Mouse (Mus musculus): ENCODE data around the gene Tfap2c. TPM values are rescaled to one million over a fixed set of nuclear protein-coding genes. Genes with fewer than 3 reads are reported as not detected.
A peak's percentile ranks its signal among the peaks of the same experiment; 100 is the strongest.

Gene Tfap2c
- polyA plus RNA-seq, 1 experiment from 2014 or later: 22.3 TPM

DNA sequence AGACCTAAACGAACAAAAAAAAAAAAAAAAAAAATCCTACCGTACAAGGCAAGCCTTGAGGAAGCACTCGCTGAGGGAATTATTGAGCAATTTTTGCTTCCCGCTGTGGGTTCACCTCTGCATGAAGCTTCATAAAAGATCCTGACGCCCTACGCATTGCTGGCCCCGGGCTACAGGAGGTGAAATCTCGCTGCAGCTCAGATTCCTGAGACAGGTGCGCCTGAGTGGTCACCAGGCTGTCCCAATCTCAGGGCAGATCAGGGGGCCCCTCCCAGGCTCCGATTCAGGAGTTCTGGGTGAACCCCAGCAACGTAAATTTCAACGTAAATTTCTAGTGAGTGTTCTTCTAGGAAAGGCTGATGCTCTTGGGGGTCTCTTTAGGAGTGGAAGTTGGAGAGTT lies 26.9 kb upstream of the Tfap2c start:
- Histone ChIP-seq H3K9ac (replicated peaks; ENCODE audit: low read depth, low read length) (no peak overlapping the region), H3K9me3 (ENCODE audit: control insufficient read depth, low read length) (no peaks in the 10 kb centered on the region), H3K27ac (ENCODE audit: low read length) (no peak overlapping the region), H3K27me3 (replicated peaks; ENCODE audit: control insufficient read depth, insufficient read depth, low read length) (no peaks in the 10 kb centered on the region), H3K4me1 (replicated peaks; ENCODE audit: control insufficient read depth, insufficient read depth, low read length) (no peaks in the 10 kb centered on the region), H3K4me2 (ENCODE audit: low read length) (no peak overlapping the region), H3K36me3 (ENCODE audit: control insufficient read depth, insufficient read depth) (no peaks in the 10 kb centered on the region), H3K4me3 (replicated peaks; ENCODE audit: low read length) (no peak overlapping the region)
- WGBS: 94% methylated on average over 11 of the region's 12 CpGs
- ATAC-seq: no peak

DNA sequence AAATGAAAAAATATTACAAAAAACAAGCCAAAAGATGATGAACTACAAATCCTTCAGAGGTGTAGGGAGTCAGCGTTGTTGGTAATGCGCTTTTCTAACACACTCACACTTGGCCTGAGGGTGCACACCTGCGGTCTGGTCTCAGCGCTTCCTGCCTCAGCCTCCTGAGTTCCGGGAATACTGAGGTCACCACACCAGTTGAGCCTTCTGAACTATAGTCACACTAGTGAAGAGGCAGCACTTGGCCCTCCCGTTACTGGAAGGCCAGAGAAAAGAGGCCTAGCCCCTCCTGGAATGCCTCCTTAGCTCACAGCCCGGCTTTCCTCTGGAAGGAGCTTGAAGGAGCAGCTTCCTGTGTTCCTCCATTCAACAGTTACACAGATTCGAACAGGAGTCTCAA lies 22.2 kb upstream of the Tfap2c start:
- 84% methylated on average over 8 of the region's 8 CpGs for WGBS
- Histone ChIP-seq H3K4me3 (replicated peaks; ENCODE audit: low read length) (no peak overlapping the region), H3K27me3 (replicated peaks; ENCODE audit: control insufficient read depth, insufficient read depth, low read length) (no peaks in the 10 kb centered on the region), H3K9me3 (ENCODE audit: control insufficient read depth, low read length) (no peaks in the 10 kb centered on the region), H3K4me1 (replicated peaks; ENCODE audit: control insufficient read depth, insufficient read depth, low read length) (no peaks in the 10 kb centered on the region), H3K4me2 (ENCODE audit: low read length) (no peak overlapping the region), H3K9ac (replicated peaks; ENCODE audit: low read depth, low read length) (no peak overlapping the region), H3K36me3 (ENCODE audit: control insufficient read depth, insufficient read depth) (no peaks in the 10 kb centered on the region), H3K27ac (ENCODE audit: low read length) (no peak overlapping the region)
- no peak for ATAC-seq

DNA sequence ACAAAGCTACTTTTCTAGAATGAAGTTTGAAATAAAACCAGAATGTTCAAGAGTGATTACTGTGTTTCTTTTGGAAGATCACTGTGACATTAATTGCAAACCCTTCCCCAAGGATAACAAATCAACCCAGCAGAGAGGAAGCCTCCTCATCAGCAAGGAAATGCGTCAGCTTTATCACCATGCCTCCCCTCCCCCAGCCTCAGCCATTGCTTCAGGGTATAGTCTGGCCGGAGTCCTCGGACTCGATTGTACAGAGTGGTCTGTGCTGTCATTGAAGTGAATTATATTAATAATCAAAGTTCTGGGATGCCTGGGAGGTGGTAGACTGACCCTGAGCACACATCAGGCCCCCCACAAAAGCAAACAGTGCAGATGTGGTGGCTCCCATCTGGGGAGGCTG lies 5.4 kb upstream of the Tfap2c start:
- peaks cover 16% of the 10 kb centered on the region for H3K4me1 ChIP-seq (replicated peaks; ENCODE audit: control insufficient read depth, insufficient read depth, low read length)
- H3K4me3 ChIP-seq (replicated peaks; ENCODE audit: low read length): no peak overlapping the region
- ATAC-seq: no peak
- no peak overlapping the region for H3K9ac ChIP-seq (replicated peaks; ENCODE audit: low read depth, low read length)
- no peak overlapping the region for H3K4me2 ChIP-seq (ENCODE audit: low read length)
- peaks cover 44% of the 10 kb centered on the region for H3K27me3 ChIP-seq (replicated peaks; ENCODE audit: control insufficient read depth, insufficient read depth, low read length)
- WGBS: 51% methylated on average over 4 of the region's 4 CpGs
- no peaks in the 10 kb centered on the region for H3K36me3 ChIP-seq (ENCODE audit: control insufficient read depth, insufficient read depth)
- no peak overlapping the region for H3K27ac ChIP-seq (ENCODE audit: low read length)
- no peaks in the 10 kb centered on the region for H3K9me3 ChIP-seq (ENCODE audit: control insufficient read depth, low read length)

DNA sequence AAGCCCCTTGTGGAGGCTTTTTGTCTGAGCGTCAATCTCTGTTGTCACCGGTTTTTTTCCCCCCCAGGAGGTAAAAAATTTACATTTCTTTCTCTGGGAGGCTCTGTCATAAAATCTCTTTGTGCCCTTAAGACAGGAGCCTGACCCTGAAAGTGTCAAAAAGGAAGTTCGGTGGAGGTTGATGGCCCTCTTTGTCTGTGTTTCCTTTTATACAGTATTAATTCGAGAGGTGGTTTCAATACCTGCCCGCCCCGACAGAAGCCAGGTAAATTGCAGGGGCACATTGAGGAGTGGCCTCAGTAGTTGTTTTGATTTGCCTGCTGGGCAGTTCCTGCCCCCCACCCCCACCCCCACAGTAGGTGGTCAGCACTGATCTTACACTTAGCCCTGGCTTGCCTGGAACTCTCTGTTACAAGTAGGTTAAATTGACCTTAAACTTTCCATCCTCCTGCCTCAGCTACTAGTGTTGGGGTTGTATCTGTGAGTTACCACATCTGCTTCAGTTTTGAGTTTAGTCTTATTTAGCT lies 4.7 kb upstream of the Tfap2c start:
- H3K4me1 ChIP-seq (replicated peaks; ENCODE audit: control insufficient read depth, insufficient read depth, low read length): peaks cover 22% of the 10 kb centered on the region
- H3K36me3 ChIP-seq (ENCODE audit: control insufficient read depth, insufficient read depth): no peaks in the 10 kb centered on the region
- H3K4me3 ChIP-seq (replicated peaks; ENCODE audit: low read length): no peak overlapping the region
- WGBS: 11% methylated on average over 6 of the region's 6 CpGs
- no peak overlapping the region for H3K27ac ChIP-seq (ENCODE audit: low read length)
- no peak for ATAC-seq
- H3K9ac ChIP-seq (replicated peaks; ENCODE audit: low read depth, low read length): no peak overlapping the region
- H3K9me3 ChIP-seq (ENCODE audit: control insufficient read depth, low read length): no peaks in the 10 kb centered on the region
- peaks cover 46% of the 10 kb centered on the region for H3K27me3 ChIP-seq (replicated peaks; ENCODE audit: control insufficient read depth, insufficient read depth, low read length)
- no peak overlapping the region for H3K4me2 ChIP-seq (ENCODE audit: low read length)

DNA sequence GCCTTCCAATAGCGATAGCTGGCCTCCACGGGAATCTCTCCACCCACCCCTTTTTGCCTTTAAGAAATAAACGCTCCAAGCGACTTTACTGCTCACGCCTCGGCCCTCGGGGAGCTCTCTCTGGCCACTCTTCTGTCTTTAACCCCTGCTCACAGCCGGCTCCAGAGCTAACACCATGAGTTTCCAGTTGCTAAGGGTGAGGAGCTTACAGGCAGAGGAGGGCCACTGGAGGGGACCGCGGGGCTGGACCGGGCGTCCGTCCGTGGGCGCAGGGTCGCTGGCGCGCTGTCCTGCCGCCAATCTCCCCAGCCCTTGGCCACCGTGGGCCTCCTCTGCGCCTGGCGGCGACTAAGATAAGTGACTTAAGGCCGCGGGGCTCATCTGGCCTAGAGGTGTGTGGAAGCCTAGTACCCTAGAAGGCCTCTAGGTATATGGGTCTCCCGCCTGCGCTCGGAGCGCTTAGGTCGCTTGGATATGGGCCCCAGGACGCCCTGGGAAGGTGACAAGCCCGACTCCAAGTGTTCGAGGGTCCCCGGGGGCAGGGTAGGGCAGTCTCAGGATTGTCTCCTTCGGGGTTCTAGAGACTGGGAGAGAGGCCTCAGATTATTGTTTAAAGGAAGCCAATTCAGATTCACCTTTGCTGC lies 3.7 kb upstream of the Tfap2c start:
- Histone ChIP-seq H3K9me3 (ENCODE audit: control insufficient read depth, low read length) (no peaks in the 10 kb centered on the region), H3K27ac (ENCODE audit: low read length) (no peak overlapping the region), H3K27me3 (replicated peaks; ENCODE audit: control insufficient read depth, insufficient read depth, low read length) (peaks cover 46% of the 10 kb centered on the region), H3K4me3 (replicated peaks; ENCODE audit: low read length) (no peak overlapping the region), H3K4me1 (replicated peaks; ENCODE audit: control insufficient read depth, insufficient read depth, low read length) (peaks cover 33% of the 10 kb centered on the region), H3K4me2 (ENCODE audit: low read length) (no peak overlapping the region), H3K9ac (replicated peaks; ENCODE audit: low read depth, low read length) (no peak overlapping the region), H3K36me3 (ENCODE audit: control insufficient read depth, insufficient read depth) (no peaks in the 10 kb centered on the region)
- WGBS: 12% methylated on average over 35 of the region's 35 CpGs
- no peak for ATAC-seq

DNA sequence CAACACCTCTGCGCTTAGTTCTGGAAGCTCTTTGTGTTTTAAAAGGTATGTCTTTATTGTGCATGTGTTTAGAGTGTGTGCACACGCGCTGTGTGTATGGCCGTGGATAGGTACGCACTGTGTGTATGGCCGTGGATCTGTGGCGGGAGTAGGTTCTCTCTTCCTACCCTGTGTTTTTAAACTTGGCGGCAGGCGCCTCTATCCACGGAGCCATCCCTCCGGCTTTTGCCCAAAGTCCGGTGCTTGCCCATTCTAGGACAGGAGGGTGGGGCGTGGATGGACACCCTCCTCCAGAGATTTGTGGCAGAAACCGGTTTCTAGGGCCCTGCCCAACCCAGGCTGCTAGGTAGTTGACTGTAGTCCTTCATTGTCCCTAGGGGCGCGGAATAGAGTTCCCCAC lies 2.8 kb upstream of the Tfap2c start:
- WGBS: 20% methylated on average over 16 of the region's 16 CpGs
- no peak overlapping the region for H3K4me3 ChIP-seq (replicated peaks; ENCODE audit: low read length)
- peaks cover 41% of the 10 kb centered on the region for H3K4me1 ChIP-seq (replicated peaks; ENCODE audit: control insufficient read depth, insufficient read depth, low read length)
- H3K27me3 ChIP-seq (replicated peaks; ENCODE audit: control insufficient read depth, insufficient read depth, low read length): peaks cover 46% of the 10 kb centered on the region
- no peak for ATAC-seq
- no peak overlapping the region for H3K9ac ChIP-seq (replicated peaks; ENCODE audit: low read depth, low read length)
- H3K9me3 ChIP-seq (ENCODE audit: control insufficient read depth, low read length): no peaks in the 10 kb centered on the region
- no peak overlapping the region for H3K4me2 ChIP-seq (ENCODE audit: low read length)
- H3K36me3 ChIP-seq (ENCODE audit: control insufficient read depth, insufficient read depth): no peaks in the 10 kb centered on the region
- no peak overlapping the region for H3K27ac ChIP-seq (ENCODE audit: low read length)

DNA sequence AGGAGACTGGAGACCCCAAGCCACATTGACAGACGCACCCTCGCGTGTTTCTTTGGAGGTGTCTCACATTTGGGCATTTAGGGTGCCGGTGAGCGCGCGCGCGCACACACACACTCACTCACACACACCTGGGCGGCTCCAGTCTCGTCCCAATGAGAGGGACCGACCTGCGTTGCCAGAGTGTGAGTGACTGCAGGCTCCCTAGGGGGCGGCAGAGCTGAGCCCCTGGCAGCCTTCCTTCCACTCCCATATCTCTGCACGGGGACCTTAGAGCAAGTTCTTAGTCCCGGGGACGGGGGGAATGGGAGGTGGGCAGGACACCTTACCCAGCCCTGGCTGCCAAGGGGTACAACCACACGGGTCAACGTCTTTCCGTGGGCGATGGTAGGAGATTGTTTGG lies 2.3 kb upstream of the Tfap2c start:
- Histone ChIP-seq H3K27ac (ENCODE audit: low read length) (no peak overlapping the region), H3K9me3 (ENCODE audit: control insufficient read depth, low read length) (no peaks in the 10 kb centered on the region), H3K4me1 (replicated peaks; ENCODE audit: control insufficient read depth, insufficient read depth, low read length) (peaks cover 44% of the 10 kb centered on the region), H3K4me2 (ENCODE audit: low read length) (peak overlapping the region; percentile 38), H3K9ac (replicated peaks; ENCODE audit: low read depth, low read length) (no peak overlapping the region), H3K27me3 (replicated peaks; ENCODE audit: control insufficient read depth, insufficient read depth, low read length) (peaks cover 46% of the 10 kb centered on the region), H3K36me3 (ENCODE audit: control insufficient read depth, insufficient read depth) (no peaks in the 10 kb centered on the region), H3K4me3 (replicated peaks; ENCODE audit: low read length) (peak overlapping the region; percentile 11)
- ATAC-seq: peak; percentile 34
- WGBS: under 1% methylated on average over 21 of the region's 21 CpGs

DNA sequence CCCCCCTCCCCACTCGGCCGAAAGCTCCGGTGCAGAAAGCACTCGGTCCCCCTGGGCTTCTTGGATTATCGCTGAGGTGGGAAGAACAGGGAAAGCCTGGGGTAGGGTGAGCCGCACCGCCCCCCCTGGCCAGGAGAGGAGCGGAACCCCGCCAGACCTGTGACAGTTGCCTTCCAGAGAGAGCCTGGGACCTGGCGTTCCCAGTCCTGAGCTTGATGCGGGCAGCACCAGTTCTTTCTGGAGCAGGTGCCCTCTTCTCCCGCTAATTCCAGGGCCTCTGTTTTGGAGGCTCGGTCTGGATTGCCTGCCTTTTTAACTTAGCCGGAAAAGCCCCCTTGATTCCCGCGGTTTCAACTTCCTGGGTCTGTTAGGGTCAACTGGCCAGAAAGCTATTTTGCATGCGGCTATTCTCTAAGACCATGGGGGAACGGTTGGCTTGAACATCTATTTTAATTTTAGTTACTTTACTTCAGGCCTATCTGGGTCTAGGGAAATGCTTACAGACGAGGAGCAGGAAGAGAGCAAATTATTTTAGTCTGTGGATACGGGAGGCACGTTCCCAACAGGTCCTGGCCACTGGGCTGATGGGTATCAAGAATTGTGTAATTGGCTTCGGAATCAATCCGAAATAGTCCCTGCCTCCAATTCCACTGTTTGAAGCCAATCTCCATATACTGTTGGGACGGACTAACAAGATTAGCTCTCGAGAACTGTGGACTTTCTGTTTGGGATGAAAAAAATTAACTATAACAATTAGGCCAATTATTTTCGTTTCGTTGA lies 1.4 kb upstream of the Tfap2c start:
- Histone ChIP-seq H3K4me2 (ENCODE audit: low read length) (peak overlapping the region; percentile 38), H3K27me3 (replicated peaks; ENCODE audit: control insufficient read depth, insufficient read depth, low read length) (peaks cover 46% of the 10 kb centered on the region)

DNA sequence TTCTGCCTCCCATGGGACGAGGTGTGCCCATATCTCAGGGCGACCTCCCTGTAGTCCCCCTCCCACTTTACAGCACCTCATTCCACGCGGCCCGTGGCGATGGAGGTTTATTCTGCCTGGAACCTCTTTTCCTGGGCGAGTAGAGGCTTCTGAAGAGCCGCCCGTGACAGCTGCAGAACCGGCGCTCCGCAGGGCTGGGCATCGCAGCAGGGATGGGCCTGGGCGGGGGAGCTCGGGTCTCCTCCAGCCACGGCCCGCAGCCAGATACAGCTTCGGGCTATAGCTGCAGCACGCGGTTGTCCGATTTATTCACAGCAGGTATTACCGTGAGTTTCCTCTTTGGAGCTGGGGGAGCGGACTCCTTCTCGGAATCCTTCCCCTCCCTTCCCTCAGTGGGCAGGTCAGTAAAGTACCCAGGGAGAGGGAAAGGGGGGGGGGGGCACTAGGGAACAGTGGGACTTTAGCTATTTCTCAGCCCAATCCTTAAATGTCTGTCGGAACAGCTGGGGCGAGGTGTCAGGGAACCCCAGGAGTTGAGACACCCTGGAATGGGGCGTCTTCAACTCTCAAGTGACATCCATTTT lies 629 bp upstream of the Tfap2c start:
- Histone ChIP-seq H3K27ac (ENCODE audit: low read length) (no peak overlapping the region), H3K9me3 (ENCODE audit: control insufficient read depth, low read length) (no peaks in the 10 kb centered on the region), H3K9ac (replicated peaks; ENCODE audit: low read depth, low read length) (no peak overlapping the region), H3K27me3 (replicated peaks; ENCODE audit: control insufficient read depth, insufficient read depth, low read length) (peaks cover 48% of the 10 kb centered on the region), H3K4me2 (ENCODE audit: low read length) (peak overlapping the region; percentile 72), H3K4me3 (replicated peaks; ENCODE audit: low read length) (peak overlapping the region; percentile 45), H3K4me1 (replicated peaks; ENCODE audit: control insufficient read depth, insufficient read depth, low read length) (peaks cover 55% of the 10 kb centered on the region), H3K36me3 (ENCODE audit: control insufficient read depth, insufficient read depth) (no peaks in the 10 kb centered on the region)
- ATAC-seq: no peak
- 3% methylated on average over 27 of the region's 27 CpGs for WGBS

More for the DNA sequence above, 1.4 kb upstream of the Tfap2c start:
- Histone ChIP-seq H3K4me1 (replicated peaks; ENCODE audit: control insufficient read depth, insufficient read depth, low read length) (peaks cover 50% of the 10 kb centered on the region), H3K9ac (replicated peaks; ENCODE audit: low read depth, low read length) (no peak overlapping the region), H3K4me3 (replicated peaks; ENCODE audit: low read length) (peak overlapping the region; percentile 11; the same call in 1 of the 2 replicates), H3K9me3 (ENCODE audit: control insufficient read depth, low read length) (no peaks in the 10 kb centered on the region), H3K27ac (ENCODE audit: low read length) (no peak overlapping the region), H3K36me3 (ENCODE audit: control insufficient read depth, insufficient read depth) (no peaks in the 10 kb centered on the region)
- 9% methylated on average over 27 of the region's 27 CpGs for WGBS
- ATAC-seq: no peak
